Mouse (Mus musculus): ENCODE data around the gene Wfdc15b.
A peak's percentile ranks its signal among the peaks of the same experiment; 100 is the strongest.
"Not testable (repeated sequence)": the region's sequence is repeated elsewhere in the genome, so short reads cannot be mapped to it uniquely, and the experiment has no call there.

Wfdc15b gene

GRCm38 (mm10) chr2:164221522-164221921 is at the start of gene Wfdc15b:
TSS of gene Wfdc15b (minus strand) at chr2:164221660.
- no peak for DNase-seq (ENCODE audit: low spot score in 2 of 2)

- DNase-seq (ENCODE audit: low spot score in 2 of 2), result not testable (repeated sequence)
Measured at GRCm38 (mm10) chr2:164256540-164256939, 35.1 kb upstream of the Wfdc15b start, which contains the start of gene Svs3b. TSS of gene Svs3b (minus strand) at chr2:164256640.

GRCm38 (mm10) chr2:164238366-164238765 is 16.9 kb upstream of the Wfdc15b start, which contains the start of gene Svs2:
TSS of gene Svs2 (minus strand) at chr2:164238466.
- no peak for DNase-seq (ENCODE audit: low spot score in 2 of 2)

GRCm38 (mm10) chr2:164232671-164233070 is 11.2 kb upstream of the Wfdc15b start:
- no peak for DNase-seq (ENCODE audit: low spot score in 2 of 2)

- no peak for DNase-seq (ENCODE audit: low spot score in 2 of 2)
Measured at GRCm38 (mm10) chr2:164228361-164229070, 7.1 kb upstream of the Wfdc15b start.

- no peak for DNase-seq (ENCODE audit: low spot score in 2 of 2)
Measured at GRCm38 (mm10) chr2:164219295-164219694, 2.2 kb downstream of the Wfdc15b start.

- DNase-seq (ENCODE audit: low spot score in 2 of 2), result peak in 1 of 2 experiments; percentile 15
Measured at GRCm38 (mm10) chr2:164212711-164213110, 8.7 kb downstream of the Wfdc15b start.

- DNase-seq (ENCODE audit: low spot score in 2 of 2), result no peak
Measured at GRCm38 (mm10) chr2:164210892-164211291, 10.6 kb downstream of the Wfdc15b start.

GRCm38 (mm10) chr2:164206676-164207075 is 14.8 kb downstream of the Wfdc15b start:
- peak in 1 of 2 experiments; percentile 19 for DNase-seq (ENCODE audit: low spot score in 2 of 2)

- DNase-seq (ENCODE audit: low spot score in 2 of 2), result not testable (repeated sequence)
Measured at GRCm38 (mm10) chr2:164206011-164206410, 15.4 kb downstream of the Wfdc15b start.

GRCm38 (mm10) chr2:164199626-164200327 is 21.7 kb downstream of the Wfdc15b start, which contains the start of gene Wfdc15a:
TSS of gene Wfdc15a (minus strand) at chr2:164200130.
- no peak for DNase-seq (ENCODE audit: low spot score in 2 of 2)

GRCm38 (mm10) chr2:164196700-164196990 is 24.8 kb downstream of the Wfdc15b start:
- no peak for DNase-seq (ENCODE audit: low spot score in 2 of 2)

GRCm38 (mm10) chr2:164195971-164196699 is 25.3 kb downstream of the Wfdc15b start:
- DNase-seq (ENCODE audit: low spot score in 2 of 2), result no peak

- no peak for DNase-seq (ENCODE audit: low spot score in 2 of 2)
Measured at GRCm38 (mm10) chr2:164194959-164195630, 26.4 kb downstream of the Wfdc15b start.

- no peak for DNase-seq (ENCODE audit: low spot score in 2 of 2)
Measured at GRCm38 (mm10) chr2:164192279-164192678, 29.2 kb downstream of the Wfdc15b start.

- DNase-seq (ENCODE audit: low spot score in 2 of 2), result no peak
Measured at GRCm38 (mm10) chr2:164190576-164190975, 30.9 kb downstream of the Wfdc15b start, which contains the start of gene Wfdc12. TSS of gene Wfdc12 (minus strand) at chr2:164190608.

- no peak for DNase-seq (ENCODE audit: low spot score in 2 of 2)
Measured at GRCm38 (mm10) chr2:164188722-164189121, 32.7 kb downstream of the Wfdc15b start.

- no peak for DNase-seq (ENCODE audit: low spot score in 2 of 2)
Measured at GRCm38 (mm10) chr2:164184145-164184719, 37.2 kb downstream of the Wfdc15b start.

- DNase-seq (ENCODE audit: low spot score in 2 of 2), result no peak
Measured at GRCm38 (mm10) chr2:164183340-164183739, 38.1 kb downstream of the Wfdc15b start.

GRCm38 (mm10) chr2:164182692-164183255 is 38.7 kb downstream of the Wfdc15b start, which contains the start of gene Wfdc5:
TSS of gene Wfdc5 (minus strand) at chr2:164182742.
- DNase-seq (ENCODE audit: low spot score in 2 of 2), result no peak

- no peak for DNase-seq (ENCODE audit: low spot score in 2 of 2)
Measured at GRCm38 (mm10) chr2:164180770-164181169, 40.7 kb downstream of the Wfdc15b start.
